Mouse (Mus musculus) kidney, postnatal 25 days (tissue): ENCODE measurements at regions not wholly inside any gene's neighbourhood (a gene's known extent, or its start where the extent isn't known, plus 50 kb on each side); places are given as distances from the start of the nearest gene placed in this dataset.
A peak's percentile ranks its signal among the peaks of the same experiment; 100 is the strongest.

ENCODE experiments used
- DNase-seq, 2 experiments: peaks; one replicate each; pipeline ENCODE4 v3.0.0; 2021; ENCODE audit warnings: mixed read lengths in 2 of 2

- DNase-seq: no peak
These were observed 107.7 kb downstream of the Far1 start for GRCm38 (mm10) chr7:113621316-113621715.

DNA sequence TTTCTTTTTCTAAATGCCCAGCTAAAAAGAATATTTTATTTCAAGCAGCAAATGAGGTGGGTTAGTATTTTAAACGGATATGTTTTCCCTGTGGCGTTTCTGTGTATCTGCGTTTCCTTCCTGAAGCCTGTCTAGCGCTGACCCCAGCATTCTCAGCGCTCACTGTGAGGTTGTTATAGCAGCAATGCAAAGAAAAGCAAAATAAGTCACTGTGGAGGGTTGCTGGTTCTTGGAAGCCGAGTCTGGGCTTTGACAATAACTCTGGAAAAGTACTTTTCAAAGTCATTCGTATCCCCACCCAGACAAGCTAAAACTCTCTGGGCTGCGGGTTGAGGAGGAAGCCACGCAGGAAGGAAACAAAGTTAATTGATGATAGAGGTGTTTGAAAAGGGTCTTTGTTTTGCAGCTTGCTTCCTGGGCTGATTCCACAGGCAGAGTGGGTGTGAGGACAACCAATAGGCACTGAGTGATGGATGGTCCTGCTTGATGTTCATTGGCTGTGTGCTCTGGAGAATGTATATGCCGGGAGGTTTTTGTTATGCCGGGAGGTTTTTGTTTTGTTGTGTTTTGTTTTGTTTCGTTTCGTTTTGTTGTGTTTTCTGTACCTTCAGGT is 108.4 kb downstream of the Far1 start:
- DNase-seq: no peak

DNA sequence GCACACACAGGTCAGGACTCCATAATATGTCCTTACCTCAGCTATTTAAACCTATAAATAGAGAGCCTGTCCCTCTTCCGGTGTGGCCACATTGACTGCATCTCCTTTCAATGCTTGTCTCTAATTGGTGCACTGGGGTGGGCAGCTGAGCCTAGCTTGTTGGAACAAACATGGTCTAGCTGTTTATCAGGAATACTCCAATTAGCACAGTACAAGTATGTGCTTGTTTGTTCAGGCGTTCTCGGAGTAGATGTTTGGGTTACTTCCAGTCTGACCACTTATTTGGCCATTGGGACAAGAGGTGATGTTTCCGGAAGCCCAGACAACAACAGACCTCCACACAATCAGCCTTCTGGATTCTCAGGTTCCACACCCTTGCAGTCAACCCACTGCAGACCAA is 109.7 kb downstream of the Far1 start:
- no peak for DNase-seq

DNA sequence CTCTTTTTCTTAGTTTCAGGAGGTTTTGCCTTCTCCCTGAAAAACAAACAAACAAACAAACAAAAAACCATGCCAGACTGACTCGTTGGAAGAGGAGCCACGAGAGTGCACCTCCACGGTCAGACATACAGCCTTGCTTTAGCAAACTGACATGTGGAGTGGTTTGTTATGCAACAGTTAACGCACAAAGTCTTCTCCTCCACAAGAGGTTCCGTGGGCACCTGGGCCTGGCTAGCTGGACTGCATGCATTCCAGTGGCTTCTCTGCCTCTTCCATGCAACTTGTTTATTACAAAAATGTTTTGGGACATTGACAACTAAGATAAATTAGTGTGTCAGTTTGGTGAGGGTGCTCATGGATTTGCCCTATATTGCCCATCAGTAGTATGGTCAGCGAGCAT is 110.3 kb downstream of the Far1 start:
- no peak for DNase-seq

DNA sequence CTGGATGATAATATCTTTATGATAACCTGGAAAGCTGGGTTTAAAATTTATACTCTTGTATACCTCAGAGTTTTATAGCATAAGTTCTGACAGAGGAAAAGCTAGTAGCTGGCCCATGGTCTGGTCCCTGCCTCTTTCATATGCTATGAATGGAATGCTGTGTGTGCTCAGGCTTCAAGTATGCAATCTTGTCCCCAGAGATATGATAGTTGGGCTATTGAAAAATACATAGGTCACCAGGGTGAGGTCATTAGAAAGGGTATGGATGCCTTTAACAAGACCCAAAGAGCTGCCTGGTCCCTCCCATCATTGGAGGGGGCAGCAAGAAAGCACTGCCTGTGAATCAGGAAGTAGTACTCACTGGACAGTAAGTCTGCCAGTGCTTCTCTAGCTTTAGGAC is 113.1 kb downstream of the Far1 start:
- DNase-seq: no peak

- no peak for DNase-seq
These were observed 123.5 kb downstream of the Far1 start for GRCm38 (mm10) chr7:113637011-113637600.

GRCm38 (mm10) chr7:113638098-113638497 is 124.5 kb downstream of the Far1 start:
- no peak for DNase-seq

DNA sequence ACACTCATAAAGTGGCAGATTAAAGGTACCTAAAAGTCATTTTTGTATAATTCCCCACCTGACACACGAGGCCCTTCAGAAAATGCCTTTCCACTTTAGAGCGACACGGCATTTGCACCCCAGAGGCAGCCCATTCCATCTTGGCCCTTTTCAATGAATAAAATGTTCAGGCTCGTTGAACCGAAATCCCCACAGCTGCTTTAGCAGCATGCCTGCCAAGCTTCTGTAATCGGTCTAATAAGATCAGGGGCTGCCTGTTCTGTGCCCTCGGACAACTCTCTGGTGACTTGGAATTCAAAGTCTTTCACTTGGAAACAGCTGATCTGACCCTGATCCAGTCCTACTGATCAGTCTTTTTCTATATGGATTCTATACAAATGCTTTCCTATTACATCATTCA is 123.3 kb upstream of the Spon1 start:
- DNase-seq: no peak

- DNase-seq: no peak
These were observed 115.2 kb upstream of the Spon1 start for GRCm38 (mm10) chr7:113650631-113651030.

DNA sequence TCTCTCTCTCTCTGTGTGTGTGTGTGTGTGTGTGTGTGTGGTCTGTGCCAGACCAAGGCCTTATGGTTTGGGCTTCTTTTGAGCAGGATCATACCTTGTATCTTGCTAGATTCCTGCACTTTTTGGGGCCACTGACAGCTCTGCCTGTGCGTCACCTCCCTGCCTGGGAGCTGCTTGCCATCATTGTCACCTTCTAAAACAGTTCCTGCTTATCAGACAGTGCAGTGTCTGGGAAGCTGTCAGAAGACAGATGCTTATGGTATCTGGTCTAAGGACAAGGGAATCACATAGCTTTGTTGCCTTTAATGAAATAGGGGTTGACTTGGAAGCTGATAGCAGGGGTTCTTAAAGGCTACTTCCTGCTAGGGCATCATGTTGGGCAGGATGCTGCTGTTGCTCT is 114.1 kb upstream of the Spon1 start:
- DNase-seq: no peak

- peak; percentile 46 to 64 for DNase-seq
These were observed 112.7 kb upstream of the Spon1 start for GRCm38 (mm10) chr7:113653130-113653529.

GRCm38 (mm10) chr7:113655336-113655735 is 110.5 kb upstream of the Spon1 start:
- DNase-seq: no peak

DNA sequence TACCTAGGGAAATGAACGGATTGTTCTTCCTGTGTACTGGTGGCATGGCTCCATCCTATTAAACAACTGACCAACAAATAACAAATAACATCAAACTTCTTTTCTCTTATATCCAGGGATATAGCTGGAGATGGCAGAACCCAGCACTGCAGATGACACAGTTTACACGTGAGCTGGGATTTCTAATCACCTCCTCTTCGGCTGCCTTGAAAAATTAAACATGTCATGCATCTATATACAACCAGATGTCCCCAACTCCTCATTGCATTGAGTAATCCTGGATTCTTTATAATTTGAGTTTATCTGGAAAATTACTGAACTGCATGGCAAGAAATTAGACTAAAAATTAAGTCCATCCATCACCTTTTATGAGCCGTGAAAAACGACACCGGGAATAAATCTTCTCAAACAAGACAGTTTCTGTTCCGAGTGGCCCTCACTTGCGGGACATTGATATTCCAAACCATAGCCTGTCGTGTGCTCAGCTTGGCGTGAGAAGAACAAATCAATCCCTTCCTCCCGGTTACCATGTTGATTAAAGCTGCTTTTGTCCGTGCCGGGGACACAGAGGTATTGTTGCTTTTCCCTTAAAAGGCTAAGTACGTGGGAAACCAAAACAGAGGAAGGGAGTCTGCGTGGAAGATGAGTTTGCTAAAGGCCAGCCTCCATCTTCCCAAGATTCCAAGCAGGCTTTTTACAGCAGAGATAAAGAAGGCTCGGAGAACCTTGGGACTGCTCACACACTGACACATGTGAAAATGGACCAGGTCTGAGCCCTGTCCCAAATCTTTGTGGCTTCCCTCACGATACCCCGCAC is 92.8 kb upstream of the Spon1 start:
- DNase-seq: no peak

DNA sequence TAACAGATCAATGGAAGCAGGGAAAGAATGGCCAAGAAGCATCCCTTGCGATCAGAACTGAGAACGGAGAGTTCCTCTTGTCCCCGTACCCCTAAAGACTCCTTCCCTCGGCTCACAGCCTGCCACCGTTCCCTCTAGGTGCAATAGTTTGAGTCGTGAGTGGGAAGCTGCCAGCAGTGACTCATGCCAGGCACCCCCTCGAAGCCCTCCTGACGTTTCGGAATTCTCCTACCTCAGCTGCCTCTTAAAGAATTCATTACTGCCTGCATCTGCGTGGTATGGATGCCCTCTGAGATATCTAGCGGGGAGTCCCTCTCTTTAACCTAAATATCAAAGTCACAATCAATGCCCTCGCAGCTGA is 92.2 kb upstream of the Spon1 start:
- no peak for DNase-seq

GRCm38 (mm10) chr7:113682271-113682670 is 83.5 kb upstream of the Spon1 start:
- no peak for DNase-seq

DNA sequence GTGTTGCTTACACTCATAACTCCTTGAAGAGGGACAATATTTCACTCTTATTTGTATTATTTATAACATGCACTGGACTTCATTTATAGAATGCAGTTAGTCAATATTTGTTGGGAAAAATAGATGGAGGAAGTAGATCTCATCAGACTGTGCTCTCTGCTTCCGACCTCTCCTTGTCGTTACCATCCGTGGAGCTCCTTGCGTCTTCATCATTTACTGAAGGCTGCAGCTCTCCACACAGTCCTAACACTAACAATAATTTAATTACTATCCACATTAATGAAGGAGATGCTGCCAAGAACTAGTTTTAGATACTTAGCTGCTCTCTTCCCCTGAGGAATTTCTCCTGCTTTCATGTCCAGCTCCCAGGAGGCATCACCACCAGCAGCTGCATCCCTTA is 80.4 kb upstream of the Spon1 start:
- no peak for DNase-seq

GRCm38 (mm10) chr7:113686527-113686926 is 79.3 kb upstream of the Spon1 start:
- no peak for DNase-seq

- no peak for DNase-seq
These were observed 78.2 kb upstream of the Spon1 start for GRCm38 (mm10) chr7:113687566-113687965.

DNA sequence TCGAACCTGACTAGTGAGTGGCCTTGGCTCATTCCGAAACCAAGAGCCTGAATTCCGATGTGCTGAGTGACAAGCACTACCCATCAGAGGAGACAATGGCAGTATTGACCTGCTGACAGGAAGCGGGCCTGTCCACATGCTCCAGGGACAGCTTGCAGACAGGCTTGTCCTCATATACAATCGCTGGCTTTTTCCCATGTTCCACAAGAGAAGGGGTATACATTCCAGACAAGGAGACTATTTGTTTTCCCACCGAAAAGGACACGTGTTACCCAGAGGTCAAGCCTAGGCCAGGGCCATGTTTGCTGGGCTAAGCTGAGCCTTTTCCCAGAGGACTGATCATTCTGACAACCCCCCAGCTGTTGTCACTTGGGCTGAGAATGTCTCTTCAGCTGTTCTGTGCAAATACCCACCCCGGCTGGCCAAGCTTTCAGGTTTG is 77.5 kb upstream of the Spon1 start:
- DNase-seq: no peak

GRCm38 (mm10) chr7:113688717-113689116 is 77.1 kb upstream of the Spon1 start:
- DNase-seq: no peak

DNA sequence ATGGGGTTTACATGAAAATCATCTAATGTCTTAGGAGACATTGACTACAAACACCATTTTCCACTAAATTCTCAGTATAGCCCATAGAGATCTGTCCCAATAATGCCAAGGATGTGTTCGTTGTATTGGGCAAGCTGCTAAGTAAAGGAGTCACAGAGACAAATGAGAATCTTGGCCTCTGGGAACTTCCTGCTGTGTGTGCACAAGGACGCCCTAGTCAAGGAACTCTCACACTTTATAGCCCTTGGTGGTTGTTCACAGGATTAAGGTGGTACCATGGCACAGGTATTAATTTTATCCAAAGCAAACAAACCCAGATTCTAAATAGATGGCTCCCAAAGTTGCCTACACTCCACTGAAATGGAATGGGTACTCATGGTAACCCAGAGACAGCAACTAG is 76.7 kb upstream of the Spon1 start:
- DNase-seq: no peak

DNA sequence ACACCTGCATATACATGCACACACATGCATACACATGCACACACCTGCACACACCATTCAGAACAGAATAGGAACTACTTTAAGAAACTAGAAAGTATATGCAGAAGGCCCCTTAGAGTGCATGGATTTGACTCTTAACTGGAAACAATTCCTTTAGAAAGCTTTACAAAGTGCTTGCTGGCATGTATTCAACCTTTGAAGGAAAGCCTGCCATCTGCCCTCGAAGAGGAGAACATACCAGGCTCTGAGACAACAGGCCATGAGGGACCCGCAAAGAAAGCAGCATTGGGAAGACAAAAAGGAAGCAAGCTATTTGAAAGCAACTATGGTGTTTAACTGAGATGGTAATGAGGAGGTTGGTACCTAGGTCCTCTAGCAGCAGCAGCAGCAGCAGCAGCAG is 74.0 kb upstream of the Spon1 start:
- no peak for DNase-seq

DNA sequence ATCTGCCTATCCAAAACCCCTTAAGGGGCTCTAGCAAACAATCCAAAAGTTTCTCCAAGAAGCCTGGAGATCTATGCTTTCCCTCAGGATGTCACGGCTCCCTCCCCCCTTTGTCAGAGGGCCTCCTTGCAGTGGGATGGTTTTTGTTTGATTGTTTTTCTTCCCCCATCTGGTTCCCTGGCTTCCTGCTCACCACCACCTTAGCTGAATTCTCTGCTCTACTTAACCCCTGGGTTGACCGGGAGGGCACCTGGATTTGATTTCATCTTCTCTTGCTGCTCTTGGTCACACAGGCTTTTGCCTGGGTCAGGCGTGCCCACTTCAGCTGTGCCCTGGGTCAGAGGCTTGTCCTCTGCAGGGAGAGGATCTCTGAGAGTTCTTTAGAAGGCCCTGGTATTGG is 72.3 kb upstream of the Spon1 start:
- no peak for DNase-seq

GRCm38 (mm10) chr7:113694466-113694865 is 71.3 kb upstream of the Spon1 start:
- no peak for DNase-seq
